Mouse (Mus musculus) myocyte (in vitro differentiated cells): ENCODE data around the gene Tnfaip2.

Experiments
- MYOD1 ChIP-seq, 3 experiments: IDR thresholded peaks; one replicate each; pipeline ENCODE4 v1.6.1; 2011; ENCODE audit warnings: control low read depth in 2 of 3, low read depth in 2 of 3, mild to moderate bottlenecking in 2 of 3, moderate library complexity in 1 of 3; ENCODE audit not compliant: insufficient read length in 2 of 3, control insufficient read depth in 1 of 3
- POLR2A ChIP-seq: IDR thresholded peaks from one replicate; pipeline ENCODE4 v1.6.1; 2011; ENCODE audit warnings: low read depth, mild to moderate bottlenecking, control low read depth, moderate library complexity; ENCODE audit not compliant: insufficient read length
- SRF ChIP-seq: IDR thresholded peaks from one replicate; pipeline ENCODE4 v1.6.1; 2011; ENCODE audit warnings: low read depth; ENCODE audit not compliant: control insufficient read depth, insufficient read length

- TF ChIP-seq SRF (no peak), MYOD1 (IDR thresholded peaks at IDR 0.05; ENCODE audit: control insufficient read depth in 1 of 3, insufficient read length in 2 of 3, low read depth in 2 of 3) (no peak), POLR2A (no peak)
Measured at GRCm38 (mm10) chr12:111455860-111456259, 13.6 kb downstream of the Tnfaip2 start.
